Mouse (Mus musculus): ENCODE data around the gene Tle3.

The Tle3 gene

DNA sequence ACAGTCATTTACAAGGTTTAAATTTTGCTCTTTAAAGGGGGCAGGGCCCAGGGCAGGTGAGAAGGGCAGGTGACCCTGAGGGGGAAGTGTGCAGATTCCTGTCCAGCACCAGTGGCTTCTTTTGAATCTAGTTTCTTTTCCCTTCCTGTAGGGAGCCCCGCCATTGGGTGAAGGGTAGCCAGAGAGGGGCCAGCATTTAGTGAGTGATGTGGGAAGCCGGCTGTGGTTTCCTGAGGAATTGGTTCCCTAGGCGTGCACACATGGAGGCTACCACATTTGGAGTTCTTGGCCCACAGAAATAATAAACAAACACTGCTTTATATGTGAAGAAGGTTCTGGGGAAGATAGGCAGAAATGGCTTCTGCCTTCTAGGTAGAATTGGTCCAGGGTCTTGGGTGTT, 4.5 kb downstream of the Tle3 start:
- peak; percentile 41 for DNase-seq (ENCODE audit: low read depth, low spot score)

GRCm38 (mm10) chr9:61377706-61378479, 5.7 kb downstream of the Tle3 start:
- peak; percentile 73 for DNase-seq (ENCODE audit: low read depth, low spot score)

DNA sequence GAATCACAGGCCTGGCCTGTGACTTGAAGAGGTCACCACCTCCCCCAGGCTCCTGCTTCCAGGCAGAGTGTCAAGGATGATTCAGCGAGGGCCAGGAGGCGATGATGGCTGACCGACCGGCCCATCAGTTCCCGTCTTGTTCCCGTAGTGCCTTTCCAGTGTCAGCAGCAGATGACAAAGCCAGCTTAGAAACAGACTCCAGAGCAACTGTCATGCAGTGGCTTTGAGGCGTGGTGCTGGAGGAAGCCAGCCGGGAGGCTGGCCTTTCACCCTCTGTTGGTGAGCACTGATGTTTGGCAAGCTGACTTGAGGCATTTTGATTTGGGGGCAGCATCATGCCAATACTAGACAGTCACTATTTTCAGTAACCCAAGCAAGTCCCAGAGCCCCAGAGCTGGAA, 6.3 kb downstream of the Tle3 start:
- peak; percentile 81 for DNase-seq (ENCODE audit: low read depth, low spot score)

DNA sequence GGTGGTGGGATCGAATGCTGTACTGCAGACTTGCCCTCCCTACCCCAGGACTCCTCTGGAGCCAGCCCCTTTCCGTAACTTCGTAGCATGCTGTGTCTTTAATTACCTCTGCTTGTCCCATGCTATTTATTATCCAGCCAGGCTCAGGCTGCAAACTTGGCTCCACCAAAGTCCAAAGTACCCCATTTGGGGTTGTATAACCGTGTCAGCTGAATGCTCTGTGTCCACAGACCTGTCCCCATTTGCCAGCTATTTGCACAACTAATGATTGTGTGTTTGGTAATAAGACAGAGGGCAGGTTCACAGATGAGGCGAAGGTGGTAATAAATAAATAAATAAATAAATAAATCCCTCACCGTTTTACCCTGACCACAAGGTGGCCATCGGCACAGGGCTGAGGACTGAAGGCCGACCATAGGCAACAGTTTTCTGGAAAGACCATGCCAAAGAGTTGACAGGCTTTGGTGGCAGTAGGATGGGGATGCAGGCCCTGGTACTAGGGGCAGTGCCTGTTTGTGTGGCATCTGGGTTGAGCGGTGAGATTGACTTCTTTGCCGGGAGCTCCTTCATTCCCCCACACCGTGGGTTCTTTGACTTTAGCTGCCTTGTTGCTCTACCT, 7.0 kb downstream of the Tle3 start:
- DNase-seq (ENCODE audit: low read depth, low spot score): peak; percentile 5

- no peak for DNase-seq (ENCODE audit: low read depth, low spot score)
These were observed 8.3 kb downstream of the Tle3 start for GRCm38 (mm10) chr9:61380258-61381062.

DNA sequence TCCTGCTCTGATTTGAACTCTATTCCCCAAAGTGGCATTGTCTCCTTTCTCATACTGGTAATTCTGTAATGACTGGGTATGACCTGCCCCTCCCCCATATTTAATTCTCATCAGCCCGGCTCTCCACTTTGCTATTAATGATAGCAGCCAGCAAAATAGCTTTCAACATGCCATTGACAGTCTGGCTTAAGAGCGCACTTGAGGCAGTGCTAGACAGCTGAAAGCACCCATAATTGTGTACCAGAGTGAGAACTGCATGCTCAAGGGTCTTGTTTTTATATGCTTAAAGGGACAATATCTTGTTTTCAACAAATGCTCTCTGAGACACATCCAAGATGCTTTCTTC, 8.9 kb downstream of the Tle3 start:
- DNase-seq (ENCODE audit: low read depth, low spot score): no peak

DNA sequence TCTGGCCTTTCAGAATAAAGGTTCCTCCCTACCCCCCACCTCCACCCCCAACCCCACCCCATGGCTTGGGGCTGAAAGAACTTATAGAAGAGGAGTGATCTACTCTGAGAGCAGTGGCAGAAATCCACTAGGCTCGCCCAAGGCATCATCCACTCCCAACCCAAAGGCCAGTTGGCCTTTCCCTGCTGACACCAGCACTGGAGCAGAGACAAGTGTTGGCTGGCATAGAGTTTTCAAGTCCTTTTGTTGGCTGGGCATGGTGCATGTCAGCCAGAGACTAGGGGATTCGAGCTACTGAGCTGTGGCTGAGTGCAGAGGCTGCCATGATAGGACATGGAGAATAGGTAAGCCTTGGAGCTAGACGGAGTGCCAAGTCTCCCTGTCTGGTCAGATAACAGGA, 9.3 kb downstream of the Tle3 start:
- no peak for DNase-seq (ENCODE audit: low read depth, low spot score)

- DNase-seq (ENCODE audit: low read depth, low spot score): no peak
These were observed 10.5 kb downstream of the Tle3 start for GRCm38 (mm10) chr9:61382595-61383186.

- no peak for DNase-seq (ENCODE audit: low read depth, low spot score)
These were observed 11.9 kb downstream of the Tle3 start for GRCm38 (mm10) chr9:61384101-61384500.

GRCm38 (mm10) chr9:61384646-61385443, 12.7 kb downstream of the Tle3 start:
- DNase-seq (ENCODE audit: low read depth, low spot score): no peak

DNA sequence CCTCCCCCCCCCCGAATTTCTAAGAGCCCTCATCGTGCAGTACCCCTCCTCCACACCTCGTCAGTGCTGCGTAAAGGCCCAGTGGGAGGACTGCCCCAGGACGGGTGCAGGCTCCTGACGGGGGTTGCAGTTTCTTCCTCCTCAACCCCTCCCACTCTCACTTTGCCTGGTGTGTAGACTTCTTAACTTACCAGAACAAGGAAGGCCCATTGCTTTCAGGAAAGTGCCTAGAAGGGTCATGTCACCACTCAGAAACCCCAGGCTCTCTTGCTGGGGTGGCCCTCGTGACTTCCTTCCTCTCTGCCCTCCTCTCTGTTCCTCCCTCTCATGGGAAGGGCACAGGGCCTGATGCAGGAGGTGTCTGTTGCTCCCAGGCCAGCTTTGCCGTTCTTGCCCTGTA, 13.6 kb downstream of the Tle3 start:
- no peak for DNase-seq (ENCODE audit: low read depth, low spot score)

GRCm38 (mm10) chr9:61386314-61386713, 14.1 kb downstream of the Tle3 start:
- no peak for DNase-seq (ENCODE audit: low read depth, low spot score)

DNA sequence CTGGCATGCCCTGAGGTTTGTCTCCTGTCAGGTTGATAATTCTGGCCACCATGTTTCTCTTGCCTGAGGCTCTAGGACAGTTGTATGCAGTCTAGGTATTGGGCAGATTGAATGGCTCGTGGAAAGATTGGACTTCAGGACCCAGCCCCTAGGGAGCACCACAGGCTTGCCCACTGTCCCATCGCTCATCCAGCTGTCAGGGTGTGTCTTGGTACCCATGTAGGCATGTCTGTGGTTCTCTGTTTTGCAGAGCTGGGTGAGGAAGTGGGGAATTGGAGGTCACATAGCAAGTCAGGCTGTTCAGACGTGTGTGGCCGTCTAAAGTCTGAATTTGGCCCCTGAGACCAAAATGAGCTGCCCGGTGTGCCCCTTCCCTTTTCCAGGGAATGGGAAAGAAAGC, 15.6 kb downstream of the Tle3 start:
- no peak for DNase-seq (ENCODE audit: low read depth, low spot score)

- no peak for DNase-seq (ENCODE audit: low read depth, low spot score)
These were observed 16.0 kb downstream of the Tle3 start for GRCm38 (mm10) chr9:61388214-61388613.

DNA sequence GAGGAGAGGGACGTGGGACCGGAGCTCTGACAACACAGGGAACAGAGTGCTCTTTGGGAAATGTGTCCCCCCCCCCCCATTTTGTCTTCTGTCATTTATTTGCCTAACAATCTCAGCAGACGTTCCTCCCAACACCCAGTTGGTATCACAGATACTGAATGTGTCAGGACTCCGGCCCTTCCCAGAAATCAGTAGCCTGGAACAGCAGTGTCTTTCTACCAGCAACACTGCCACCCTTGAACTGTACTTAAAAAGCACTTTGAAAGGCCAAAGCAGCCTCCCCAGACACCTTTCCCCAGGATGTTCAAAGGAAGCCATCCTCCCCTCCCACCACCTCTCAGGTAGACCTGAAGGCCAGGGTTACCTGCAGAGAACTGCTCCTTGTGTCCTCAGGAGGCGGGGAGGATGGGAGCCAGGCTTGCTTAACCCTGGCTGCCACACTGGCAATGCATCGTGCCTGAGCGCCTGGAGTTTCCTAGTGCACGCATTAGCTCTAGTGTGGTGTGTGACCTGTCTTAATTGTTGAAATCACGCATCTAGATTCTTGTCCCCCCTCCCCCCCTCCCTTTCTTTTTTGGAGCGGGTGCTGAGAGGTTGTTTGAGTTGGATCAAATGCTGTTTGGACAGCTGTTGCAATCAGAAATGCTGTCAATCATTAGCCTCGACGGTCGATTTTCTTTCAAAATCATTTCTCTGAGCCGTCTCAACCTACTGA, 16.7 kb downstream of the Tle3 start:
- DNase-seq (ENCODE audit: low read depth, low spot score): no peak

- no peak for DNase-seq (ENCODE audit: low read depth, low spot score)
These were observed 17.2 kb downstream of the Tle3 start for GRCm38 (mm10) chr9:61389404-61389701.

- no peak for DNase-seq (ENCODE audit: low read depth, low spot score)
These were observed 19.6 kb downstream of the Tle3 start for GRCm38 (mm10) chr9:61391570-61392337.

DNA sequence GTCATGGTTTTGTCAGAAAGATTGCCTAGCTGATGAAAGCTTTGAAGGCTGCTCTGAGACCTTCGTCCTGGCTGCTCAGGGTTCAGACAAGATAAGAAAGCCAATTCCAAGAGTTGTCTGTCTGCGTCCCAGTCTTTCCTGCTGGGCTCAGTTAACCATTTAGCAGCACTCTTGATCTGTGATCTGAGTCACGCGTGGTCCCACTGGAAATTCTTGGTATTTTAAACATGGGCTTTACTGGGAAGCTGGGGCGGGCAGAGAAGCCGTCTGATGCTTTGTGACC, 20.1 kb downstream of the Tle3 start:
- DNase-seq (ENCODE audit: low read depth, low spot score): no peak

DNA sequence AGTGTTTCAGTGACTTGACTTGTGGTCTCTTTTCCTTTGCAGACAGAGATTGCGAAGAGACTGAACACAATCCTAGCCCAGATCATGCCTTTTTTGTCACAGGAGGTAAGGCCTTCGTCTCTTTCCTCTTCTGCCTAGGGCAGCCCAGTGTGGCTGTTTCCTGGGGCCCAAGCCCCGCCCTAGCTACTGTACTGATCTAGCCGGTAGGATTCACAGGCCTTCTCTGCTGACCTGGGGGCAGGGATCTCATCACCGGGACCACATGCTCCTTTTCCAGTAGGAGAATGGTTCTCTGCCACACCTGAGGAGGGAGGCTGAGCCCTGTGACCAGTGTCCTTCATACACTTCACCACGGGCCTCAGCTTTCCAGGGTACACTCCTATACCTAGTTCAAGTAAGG, 21.0 kb downstream of the Tle3 start:
- no peak for DNase-seq (ENCODE audit: low read depth, low spot score)

GRCm38 (mm10) chr9:61393847-61394246, 21.7 kb downstream of the Tle3 start:
- no peak for DNase-seq (ENCODE audit: low read depth, low spot score)

DNA sequence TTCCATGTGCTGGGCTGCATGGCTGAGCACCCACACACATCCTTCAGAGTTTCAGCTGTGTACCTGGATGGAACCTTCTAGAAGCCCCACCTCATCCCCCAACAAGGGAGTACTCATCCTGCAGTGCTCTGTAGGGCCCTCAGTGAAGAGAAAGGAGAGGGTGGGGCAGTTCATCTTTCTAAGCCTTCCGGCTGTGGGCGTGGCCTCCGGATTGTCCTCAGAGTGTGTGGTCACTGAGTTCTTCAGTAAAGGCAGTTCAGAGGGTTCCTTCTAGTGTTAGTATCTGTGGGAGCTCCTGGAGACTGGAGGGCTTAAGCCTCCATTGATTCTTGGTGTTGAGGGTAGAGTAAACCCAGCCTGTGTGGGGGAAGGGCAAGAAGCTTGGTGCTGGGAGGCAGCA, 22.9 kb downstream of the Tle3 start:
- DNase-seq (ENCODE audit: low read depth, low spot score): no peak
